Mouse (Mus musculus): ENCODE measurements around the gene Slc30a2. TPM values are rescaled to one million over a fixed set of nuclear protein-coding genes. Genes with fewer than 3 reads are reported as not detected.
"Not testable (repeated sequence)": the region's sequence is repeated elsewhere in the genome, so short reads cannot be mapped to it uniquely, and the experiment has no call there.

Gene Slc30a2
- total RNA-seq (2021), result not detected
- long read RNA-seq, result 0 reads

- DNase-seq (ENCODE audit: low spot score in 2 of 2), result no peak
Observed at GRCm38 (mm10) chr4:134343071-134344031, at the start of gene Slc30a2. Gene Slc30a2, plus strand, starts transcription at chr4:134343181.

DNA sequence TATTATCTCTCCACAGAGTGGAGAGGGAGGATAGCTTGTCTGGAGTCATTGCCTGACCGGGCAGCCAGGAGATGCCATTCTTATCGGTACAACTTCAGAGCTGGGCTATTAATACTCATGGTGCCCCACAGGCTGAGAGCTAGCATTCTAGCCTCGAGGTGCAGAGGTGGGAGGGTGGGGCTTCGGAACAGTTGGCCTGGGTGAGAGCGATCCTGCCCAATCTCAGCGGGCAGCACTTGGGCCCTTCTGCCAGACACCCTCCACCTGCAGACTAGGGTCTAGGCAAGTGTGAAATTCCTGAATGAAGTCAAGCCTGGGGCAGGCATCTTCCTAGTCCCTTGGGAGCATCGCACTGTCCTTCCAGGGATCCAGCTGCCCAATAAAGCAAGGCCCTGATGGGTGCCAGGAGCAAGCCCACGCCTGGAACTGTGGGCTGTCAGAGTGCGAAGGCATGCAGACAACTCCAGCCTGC lies 49.3 kb upstream of the Slc30a2 start:
- no peak for DNase-seq (ENCODE audit: low spot score in 2 of 2)

- DNase-seq (ENCODE audit: low spot score in 2 of 2), result not testable (repeated sequence)
Observed at GRCm38 (mm10) chr4:134296096-134296495, 46.9 kb upstream of the Slc30a2 start.

DNA sequence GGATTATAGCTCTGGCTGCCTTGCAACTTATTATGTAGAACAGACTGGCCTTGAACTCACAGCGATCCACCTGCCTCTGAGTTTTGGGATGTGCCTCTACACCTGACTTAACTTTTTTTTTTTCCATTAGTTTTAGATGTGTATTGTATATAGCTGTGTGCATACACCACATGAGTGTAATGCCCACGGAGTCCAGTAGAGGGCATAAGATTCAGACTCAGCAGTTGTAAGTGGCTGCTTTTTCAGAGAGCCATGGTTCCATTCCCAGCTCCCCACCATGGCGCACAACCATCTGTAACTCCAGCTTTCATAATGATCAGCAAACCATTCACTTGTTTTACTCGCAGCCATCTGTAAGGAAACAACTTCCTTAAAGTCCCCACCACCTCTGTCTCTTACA lies 46.5 kb upstream of the Slc30a2 start:
- DNase-seq (ENCODE audit: low spot score in 2 of 2), result no peak

GRCm38 (mm10) chr4:134297369-134297768 lies 45.6 kb upstream of the Slc30a2 start:
- no peak for DNase-seq (ENCODE audit: low spot score in 2 of 2)

GRCm38 (mm10) chr4:134298626-134299497 lies 44.1 kb upstream of the Slc30a2 start:
- no peak for DNase-seq (ENCODE audit: low spot score in 2 of 2)

- DNase-seq (ENCODE audit: low spot score in 2 of 2), result no peak
Observed at GRCm38 (mm10) chr4:134299498-134299810, 43.5 kb upstream of the Slc30a2 start.

GRCm38 (mm10) chr4:134300316-134300715 lies 42.7 kb upstream of the Slc30a2 start:
- no peak for DNase-seq (ENCODE audit: low spot score in 2 of 2)

- DNase-seq (ENCODE audit: low spot score in 2 of 2), result no peak
Observed at GRCm38 (mm10) chr4:134302084-134302483, 40.9 kb upstream of the Slc30a2 start.

GRCm38 (mm10) chr4:134306963-134307362 lies 36.0 kb upstream of the Slc30a2 start:
- no peak for DNase-seq (ENCODE audit: low spot score in 2 of 2)

- peak; percentile 70 to 72 for DNase-seq (ENCODE audit: low spot score in 2 of 2)
Observed at GRCm38 (mm10) chr4:134307367-134308072, 35.5 kb upstream of the Slc30a2 start.

- no peak for DNase-seq (ENCODE audit: low spot score in 2 of 2)
Observed at GRCm38 (mm10) chr4:134310106-134310505, 32.9 kb upstream of the Slc30a2 start.

- DNase-seq (ENCODE audit: low spot score in 2 of 2), result no peak
Observed at GRCm38 (mm10) chr4:134310656-134311055, 32.3 kb upstream of the Slc30a2 start.

- no peak for DNase-seq (ENCODE audit: low spot score in 2 of 2)
Observed at GRCm38 (mm10) chr4:134311784-134312183, 31.2 kb upstream of the Slc30a2 start.

DNA sequence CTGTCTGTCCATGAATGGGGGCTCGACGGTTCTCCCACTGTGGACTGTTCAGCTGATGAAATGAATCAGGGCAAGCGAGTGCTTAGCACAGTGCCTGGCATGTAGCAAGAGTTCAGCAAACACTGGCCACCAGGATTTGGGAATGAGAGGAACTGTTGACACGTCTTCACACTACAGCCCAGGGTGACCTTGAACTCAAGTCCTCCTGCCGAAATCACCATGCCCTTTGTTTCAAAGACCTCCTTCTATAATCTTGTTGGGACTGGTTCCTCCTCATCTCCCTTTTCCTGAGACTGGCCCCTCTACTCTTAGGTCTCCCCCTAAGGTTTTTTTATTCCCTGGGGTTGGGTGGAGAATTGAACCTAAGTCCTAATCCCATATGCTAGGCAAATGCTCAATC lies 30.6 kb upstream of the Slc30a2 start:
- no peak for DNase-seq (ENCODE audit: low spot score in 2 of 2)

DNA sequence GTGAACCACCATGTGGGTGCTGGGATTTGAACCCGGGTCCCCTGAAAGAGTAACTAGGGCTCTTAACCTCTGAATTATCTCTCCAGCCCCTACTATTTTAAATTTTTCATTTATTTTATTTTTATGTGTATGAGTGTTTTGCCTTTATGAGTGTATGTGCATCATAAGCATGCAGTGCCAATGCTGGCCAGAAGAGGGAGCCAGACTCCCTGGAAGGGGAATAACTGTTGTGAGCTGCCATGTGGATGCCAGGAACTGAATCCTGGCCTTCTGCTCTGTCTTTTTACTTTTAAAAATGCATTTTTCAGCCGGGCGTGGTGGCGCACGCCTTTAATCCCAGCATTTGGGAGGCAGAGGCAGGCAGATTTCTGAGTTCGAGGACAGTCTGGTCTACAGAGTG lies 30.1 kb upstream of the Slc30a2 start:
- DNase-seq (ENCODE audit: low spot score in 2 of 2), result no peak

DNA sequence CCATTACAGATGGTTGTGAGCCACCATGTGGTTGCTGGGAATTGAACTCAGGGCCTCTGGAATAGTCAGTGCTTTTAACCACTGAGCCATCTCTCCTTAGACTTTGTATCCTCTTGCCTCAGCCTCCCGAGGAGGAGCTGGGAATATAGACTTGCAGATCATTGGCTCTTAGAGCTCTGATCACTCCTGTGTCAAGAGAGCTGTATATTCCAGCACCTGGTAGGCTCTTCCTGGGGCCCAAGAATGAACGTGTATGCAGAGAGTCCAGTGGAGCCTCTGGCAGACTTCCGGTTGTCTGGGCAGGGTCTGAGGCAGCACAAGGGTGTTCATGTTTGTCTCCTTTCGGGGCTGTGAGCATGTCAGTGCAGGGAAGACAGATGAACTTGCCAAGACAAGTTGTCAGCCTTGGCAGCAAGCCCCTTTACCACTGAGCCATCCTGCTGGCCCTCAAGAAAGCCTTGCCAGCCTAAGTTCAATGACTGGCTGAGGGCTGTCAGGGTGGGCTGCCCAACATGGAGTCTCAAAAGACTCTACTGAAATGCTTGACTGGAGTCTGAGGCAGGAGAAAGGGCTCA lies 28.8 kb upstream of the Slc30a2 start:
- no peak for DNase-seq (ENCODE audit: low spot score in 2 of 2)

GRCm38 (mm10) chr4:134314876-134315275 lies 28.1 kb upstream of the Slc30a2 start, which contains the start of gene Trim63:
Gene Trim63, plus strand, starts transcription at chr4:134315120.
- no peak for DNase-seq (ENCODE audit: low spot score in 2 of 2)

GRCm38 (mm10) chr4:134315470-134315869 lies 27.5 kb upstream of the Slc30a2 start:
- DNase-seq (ENCODE audit: low spot score in 2 of 2), result no peak

DNA sequence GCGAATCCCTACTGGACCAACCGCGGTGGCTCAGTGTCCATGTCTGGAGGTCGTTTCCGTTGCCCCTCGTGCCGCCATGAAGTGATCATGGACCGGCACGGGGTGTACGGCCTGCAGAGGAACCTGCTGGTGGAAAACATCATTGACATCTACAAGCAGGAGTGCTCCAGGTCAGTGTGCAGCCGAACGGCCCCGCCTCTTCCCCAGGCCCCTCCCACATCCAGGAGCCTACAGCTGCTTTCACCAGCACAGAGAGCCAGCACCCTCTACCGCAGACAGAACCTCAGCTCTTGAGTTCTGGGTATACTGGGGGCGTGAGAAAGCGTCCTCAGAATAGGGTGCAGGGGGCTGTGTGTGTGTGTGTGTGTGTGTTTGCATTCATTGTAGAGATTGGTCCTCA lies 26.6 kb upstream of the Slc30a2 start:
- no peak for DNase-seq (ENCODE audit: low spot score in 2 of 2)

DNA sequence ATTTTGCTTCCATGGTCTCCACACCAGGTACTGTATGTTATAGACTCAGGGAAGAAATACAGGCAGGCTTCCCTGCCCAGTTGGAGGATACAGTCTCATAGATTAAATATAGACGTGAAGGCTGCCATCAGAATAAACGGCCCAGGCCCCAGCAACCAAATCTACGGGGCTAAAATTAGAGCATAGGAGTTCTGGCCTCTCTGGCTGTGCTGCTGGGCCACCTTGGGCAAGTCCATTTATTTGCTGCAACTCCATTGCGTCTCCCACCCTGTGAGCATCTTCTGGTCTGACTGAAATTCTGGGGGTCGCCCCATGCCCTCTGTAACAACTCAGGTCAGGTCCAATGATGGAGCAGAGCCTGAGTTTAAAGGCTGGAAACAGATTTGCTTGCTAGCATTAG lies 23.9 kb upstream of the Slc30a2 start:
- no peak for DNase-seq (ENCODE audit: low spot score in 2 of 2)
